Comparison of ENCODE assay signal across 10 mouse cellular contexts in genomic region chr15:92190000-92190399, GRCm38 (mm10).
DNase-seq lines count a peak whose midpoint lies in the region; ATAC-seq lines count a peak whose summit lies in the region.
"Had no signal": no experiment of that assay in that cellular context is flagged by ENCODE, and none has a peak within 500 bp of the region (broad histone marks: within the 10 kb centered on the region; RNA-seq: fewer than 3 reads in every experiment).

No protein-coding gene starts in this region.

- intact Hi-C loops in heart, postnatal 10 days (cut with DNase I): no loop called here

- no peak overlapping the region for H3K9ac ChIP-seq in heart, embryonic 12.5 days

- no peak for ATAC-seq in heart, embryonic 12.5 days (ENCODE audit: insufficient number of reproducible peaks, low FRiP score)
- ATAC-seq in CD4-positive, CD25-positive, alpha-beta regulatory T cell, adult 4 months: no peak

- no peak overlapping the region for H3K4me3 ChIP-seq in heart, embryonic 12.5 days

- no peak overlapping the region for H3K27ac ChIP-seq in heart, embryonic 12.5 days (ENCODE audit: poor library complexity, severe bottlenecking)
- H3K27ac ChIP-seq: macrophage had no signal

- no peaks in the 10 kb centered on the region for H3K36me3 ChIP-seq in heart, embryonic 12.5 days

- no peak overlapping the region for H3K4me2 ChIP-seq in heart, embryonic 12.5 days

- H3K4me1 ChIP-seq in heart, embryonic 12.5 days (replicated peaks): no peaks in the 10 kb centered on the region

- WGBS in heart, embryonic 12.5 days: 60% methylated on average over 2 of the region's 2 CpGs

- peak; percentile 43 to 51 for DNase-seq in heart, postnatal 10 days
- DNase-seq in adrenal gland, postnatal 36 days: peak; percentile 63 to 71
- DNase-seq in kidney, adult 11 months: peak; percentile 10
- DNase-seq in mesoderm, embryonic 11.5 days (ENCODE audit: low read depth, low spot score): peak; percentile 31
- DNase-seq in natural killer cell, adult 2 months (ENCODE audit: low spot score in 2 of 2): no peak
- no peak for DNase-seq in right cerebral cortex, postnatal 36 days (ENCODE audit: low spot score in 2 of 2)
- DNase-seq: right cerebral cortex, adult 18-20 months had no signal

- H3K27me3 ChIP-seq in heart, embryonic 12.5 days (replicated peaks): no peaks in the 10 kb centered on the region

- no peaks in the 10 kb centered on the region for H3K9me3 ChIP-seq in heart, embryonic 12.5 days (replicated peaks)

Comparison
In these comparisons a context has a peak if more than half of its experiments do, and no peak if none do; other contexts are left out.
1. DNase-seq: peak in heart, postnatal 10 days (2 of 2), adrenal gland, postnatal 36 days (2 of 2), kidney, adult 11 months (single experiment) and mesoderm, embryonic 11.5 days (single experiment); none in natural killer cell, adult 2 months (0 of 2) and right cerebral cortex, postnatal 36 days (0 of 2).